Mouse (Mus musculus): ENCODE measurements around the gene Nbas. TPM values are rescaled to one million over a fixed set of nuclear protein-coding genes. Genes with fewer than 3 reads are reported as not detected.

The Nbas gene
- polyA plus RNA-seq, 1 experiment: 10.5 TPM

DNA sequence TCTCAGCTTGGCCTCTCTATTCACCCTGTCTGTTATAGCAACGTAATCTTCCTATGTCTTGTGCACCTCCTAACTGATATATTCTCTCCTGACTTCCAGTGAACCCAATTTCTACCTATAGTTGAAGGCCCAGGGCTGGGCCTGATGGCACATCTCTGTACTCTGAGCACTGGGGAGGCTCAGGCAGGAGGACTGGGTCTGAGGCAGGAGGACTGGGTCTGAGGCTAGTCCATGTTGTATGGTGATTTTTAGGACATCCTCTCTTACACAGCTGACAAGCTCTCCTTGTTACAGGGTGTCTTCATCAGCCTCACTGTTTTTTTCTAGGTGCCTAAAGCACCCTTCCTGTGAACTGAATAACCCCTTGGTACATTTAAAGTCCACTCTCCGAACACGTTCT lies 521 bp upstream of the Nbas start:
- TF ChIP-seq POLR2A (IDR thresholded peaks at IDR 0.05; ENCODE audit: insufficient read depth, low read length): no peak
- TF ChIP-seq EP300 (IDR thresholded peaks at IDR 0.05; ENCODE audit: insufficient read depth, low read depth, low read length): no peak
- TF ChIP-seq CTCF (IDR thresholded peaks at IDR 0.05; ENCODE audit: low read depth, low read length): no peak

DNA sequence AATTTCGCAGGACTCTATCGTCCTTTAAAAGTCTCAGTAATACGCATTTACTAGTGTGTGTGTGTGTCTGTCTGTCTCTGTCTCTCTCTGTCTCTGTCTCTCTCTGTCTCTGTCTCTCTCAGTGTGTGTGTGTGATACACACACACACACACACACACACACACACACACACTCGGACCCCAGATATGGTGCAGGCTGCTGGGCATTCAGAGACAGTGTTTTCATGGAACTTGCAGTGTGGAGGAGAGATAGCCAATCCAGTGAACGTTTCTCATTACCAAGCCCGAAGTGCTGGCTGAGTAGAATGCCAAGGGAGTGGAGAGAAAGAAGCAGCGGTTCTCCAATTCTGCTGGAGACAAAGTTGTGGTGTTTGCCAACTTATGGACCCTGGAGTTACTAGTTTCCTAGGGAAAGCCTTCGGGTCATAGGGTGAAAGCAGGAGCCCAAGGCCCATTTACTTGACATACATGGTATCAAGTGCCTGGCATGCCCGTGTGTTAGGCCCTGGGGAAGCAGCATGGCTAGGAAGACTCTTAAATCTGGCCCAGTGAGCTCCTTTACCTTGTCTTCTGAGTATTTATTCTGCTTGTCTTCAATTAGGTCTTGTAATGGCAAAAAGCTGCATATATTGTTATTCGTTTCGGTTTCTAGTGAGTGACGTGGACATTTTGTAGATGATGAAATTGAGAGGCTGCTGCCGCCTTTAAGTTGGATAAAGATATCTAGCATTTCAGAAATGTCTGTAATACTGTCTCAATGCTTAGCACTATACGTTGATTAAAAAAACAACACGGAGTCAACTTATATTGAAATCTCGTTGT lies 847 bp downstream of the Nbas start:
- no peaks in the 10 kb centered on the region for H3K27me3 ChIP-seq (ENCODE audit: control insufficient read depth, insufficient read depth, low read length, poor library complexity, severe bottlenecking)
- H3K9ac ChIP-seq (ENCODE audit: low read depth, poor library complexity, severe bottlenecking): peak overlapping the region; percentile 72
- no peaks in the 10 kb centered on the region for H3K9me3 ChIP-seq (replicated peaks; ENCODE audit: control insufficient read depth, insufficient read depth, low read length, poor library complexity, severe bottlenecking)
- TF ChIP-seq CTCF (IDR thresholded peaks at IDR 0.05; ENCODE audit: low read depth, low read length): no peak
- no peak for TF ChIP-seq POLR2A (IDR thresholded peaks at IDR 0.05; ENCODE audit: insufficient read depth, low read length)
- H3K4me1 ChIP-seq (ENCODE audit: control insufficient read depth, insufficient read depth, low read length): no peaks in the 10 kb centered on the region
- no peak overlapping the region for H3K27ac ChIP-seq (ENCODE audit: insufficient read depth, low read length)
- peak overlapping the region; percentile 91 for H3K4me3 ChIP-seq (ENCODE audit: low read depth, low read length)
- H3K36me3 ChIP-seq (ENCODE audit: control insufficient read depth, insufficient read depth, low read length, poor library complexity, severe bottlenecking): no peaks in the 10 kb centered on the region

More for the DNA sequence above, 521 bp upstream of the Nbas start:
- Histone ChIP-seq H3K9ac (ENCODE audit: low read depth, poor library complexity, severe bottlenecking) (peak overlapping the region; percentile 72; the same call in 1 of the 2 replicates), H3K36me3 (ENCODE audit: control insufficient read depth, insufficient read depth, low read length, poor library complexity, severe bottlenecking) (no peaks in the 10 kb centered on the region), H3K4me1 (ENCODE audit: control insufficient read depth, insufficient read depth, low read length) (no peaks in the 10 kb centered on the region), H3K9me3 (replicated peaks; ENCODE audit: control insufficient read depth, insufficient read depth, low read length, poor library complexity, severe bottlenecking) (no peaks in the 10 kb centered on the region), H3K27ac (ENCODE audit: insufficient read depth, low read length) (no peak overlapping the region), H3K27me3 (ENCODE audit: control insufficient read depth, insufficient read depth, low read length, poor library complexity, severe bottlenecking) (no peaks in the 10 kb centered on the region), H3K4me3 (ENCODE audit: low read depth, low read length) (no peak overlapping the region)

- no peak for TF ChIP-seq POLR2A (IDR thresholded peaks at IDR 0.05; ENCODE audit: insufficient read depth, low read length)
- no peak for TF ChIP-seq EP300 (IDR thresholded peaks at IDR 0.05; ENCODE audit: insufficient read depth, low read depth, low read length)
- no peak for TF ChIP-seq CTCF (IDR thresholded peaks at IDR 0.05; ENCODE audit: low read depth, low read length)
- Histone ChIP-seq H3K9ac (ENCODE audit: low read depth, poor library complexity, severe bottlenecking) (no peak overlapping the region), H3K4me1 (ENCODE audit: control insufficient read depth, insufficient read depth, low read length) (no peaks in the 10 kb centered on the region), H3K4me3 (ENCODE audit: low read depth, low read length) (no peak overlapping the region), H3K9me3 (replicated peaks; ENCODE audit: control insufficient read depth, insufficient read depth, low read length, poor library complexity, severe bottlenecking) (no peaks in the 10 kb centered on the region), H3K36me3 (ENCODE audit: control insufficient read depth, insufficient read depth, low read length, poor library complexity, severe bottlenecking) (no peaks in the 10 kb centered on the region), H3K27me3 (ENCODE audit: control insufficient read depth, insufficient read depth, low read length, poor library complexity, severe bottlenecking) (no peaks in the 10 kb centered on the region), H3K27ac (ENCODE audit: insufficient read depth, low read length) (no peak overlapping the region)
Measured at GRCm38 (mm10) chr12:13291453-13291852, 22.5 kb downstream of the Nbas start.

DNA sequence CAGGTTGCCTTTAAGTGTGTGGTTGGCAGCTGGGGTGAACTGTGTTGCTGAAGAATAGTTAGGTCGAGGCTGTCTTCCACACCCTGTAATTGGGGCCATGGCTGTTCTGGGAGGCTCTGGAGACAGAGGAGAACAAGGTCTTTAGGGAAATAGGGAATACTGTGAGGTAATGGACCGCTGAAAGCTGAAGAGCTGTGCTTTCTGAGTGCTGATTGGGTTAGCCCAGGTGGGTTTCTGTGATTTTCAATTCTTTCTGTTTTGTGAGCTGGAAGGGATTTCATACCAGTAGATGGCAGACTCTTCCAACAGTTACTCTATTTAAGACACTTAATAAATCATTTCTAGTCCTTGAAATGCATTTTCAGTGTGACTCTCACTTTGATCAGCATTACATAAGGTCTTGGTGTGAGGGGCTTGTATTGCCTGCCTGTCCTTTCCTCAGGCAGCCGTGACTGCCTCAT lies 24.5 kb downstream of the Nbas start:
- H3K27ac ChIP-seq (ENCODE audit: insufficient read depth, low read length): no peak overlapping the region
- H3K9me3 ChIP-seq (replicated peaks; ENCODE audit: control insufficient read depth, insufficient read depth, low read length, poor library complexity, severe bottlenecking): no peaks in the 10 kb centered on the region
- no peaks in the 10 kb centered on the region for H3K36me3 ChIP-seq (ENCODE audit: control insufficient read depth, insufficient read depth, low read length, poor library complexity, severe bottlenecking)
- no peak overlapping the region for H3K4me3 ChIP-seq (ENCODE audit: low read depth, low read length)
- no peak overlapping the region for H3K9ac ChIP-seq (ENCODE audit: low read depth, poor library complexity, severe bottlenecking)
- TF ChIP-seq CTCF (IDR thresholded peaks at IDR 0.05; ENCODE audit: low read depth, low read length): no peak
- no peak for TF ChIP-seq POLR2A (IDR thresholded peaks at IDR 0.05; ENCODE audit: insufficient read depth, low read length)
- no peak for TF ChIP-seq EP300 (IDR thresholded peaks at IDR 0.05; ENCODE audit: insufficient read depth, low read depth, low read length)
- H3K4me1 ChIP-seq (ENCODE audit: control insufficient read depth, insufficient read depth, low read length): no peaks in the 10 kb centered on the region
- no peaks in the 10 kb centered on the region for H3K27me3 ChIP-seq (ENCODE audit: control insufficient read depth, insufficient read depth, low read length, poor library complexity, severe bottlenecking)

GRCm38 (mm10) chr12:13303037-13303436 lies 34.1 kb downstream of the Nbas start:
- no peak overlapping the region for H3K4me3 ChIP-seq (ENCODE audit: low read depth, low read length)
- H3K4me1 ChIP-seq (ENCODE audit: control insufficient read depth, insufficient read depth, low read length): no peaks in the 10 kb centered on the region
- no peak overlapping the region for H3K9ac ChIP-seq (ENCODE audit: low read depth, poor library complexity, severe bottlenecking)
- TF ChIP-seq POLR2A (IDR thresholded peaks at IDR 0.05; ENCODE audit: insufficient read depth, low read length): no peak
- no peak for TF ChIP-seq CTCF (IDR thresholded peaks at IDR 0.05; ENCODE audit: low read depth, low read length)
- no peak for TF ChIP-seq EP300 (IDR thresholded peaks at IDR 0.05; ENCODE audit: insufficient read depth, low read depth, low read length)
- H3K9me3 ChIP-seq (replicated peaks; ENCODE audit: control insufficient read depth, insufficient read depth, low read length, poor library complexity, severe bottlenecking): no peaks in the 10 kb centered on the region
- H3K27ac ChIP-seq (ENCODE audit: insufficient read depth, low read length): no peak overlapping the region
- H3K36me3 ChIP-seq (ENCODE audit: control insufficient read depth, insufficient read depth, low read length, poor library complexity, severe bottlenecking): no peaks in the 10 kb centered on the region
- no peaks in the 10 kb centered on the region for H3K27me3 ChIP-seq (ENCODE audit: control insufficient read depth, insufficient read depth, low read length, poor library complexity, severe bottlenecking)

GRCm38 (mm10) chr12:13313966-13314365 lies 45.0 kb downstream of the Nbas start:
- H3K36me3 ChIP-seq (ENCODE audit: control insufficient read depth, insufficient read depth, low read length, poor library complexity, severe bottlenecking): no peaks in the 10 kb centered on the region
- H3K9ac ChIP-seq (ENCODE audit: low read depth, poor library complexity, severe bottlenecking): no peak overlapping the region
- no peak overlapping the region for H3K4me3 ChIP-seq (ENCODE audit: low read depth, low read length)
- no peaks in the 10 kb centered on the region for H3K9me3 ChIP-seq (replicated peaks; ENCODE audit: control insufficient read depth, insufficient read depth, low read length, poor library complexity, severe bottlenecking)
- no peak for TF ChIP-seq POLR2A (IDR thresholded peaks at IDR 0.05; ENCODE audit: insufficient read depth, low read length)
- no peak for TF ChIP-seq EP300 (IDR thresholded peaks at IDR 0.05; ENCODE audit: insufficient read depth, low read depth, low read length)
- TF ChIP-seq CTCF (IDR thresholded peaks at IDR 0.05; ENCODE audit: low read depth, low read length): no peak
- H3K27me3 ChIP-seq (ENCODE audit: control insufficient read depth, insufficient read depth, low read length, poor library complexity, severe bottlenecking): no peaks in the 10 kb centered on the region
- H3K27ac ChIP-seq (ENCODE audit: insufficient read depth, low read length): no peak overlapping the region
- H3K4me1 ChIP-seq (ENCODE audit: control insufficient read depth, insufficient read depth, low read length): no peaks in the 10 kb centered on the region
